Mouse (Mus musculus): ENCODE results near the gene Nabp2.

- TF ChIP-seq CTCF (IDR thresholded peaks at IDR 0.05; ENCODE audit: extremely low read depth, insufficient read length, insufficient replicate concordance, low read depth, low read length) = no peak
- TF ChIP-seq POLR2A (IDR thresholded peaks at IDR 0.05; ENCODE audit: low read depth, low read length) = no peak
These were observed 25.4 kb downstream of the Nabp2 start for GRCm38 (mm10) chr10:128385902-128386301.
